Mouse (Mus musculus) ES-Bruce4 (cell line): ENCODE data around the gene Pank2.

Experiments
- CTCF ChIP-seq: IDR thresholded peaks from one replicate; pipeline ENCODE4 v1.8.1; 2011; ENCODE audit warnings: low read depth, low read length
- EP300 ChIP-seq: IDR thresholded peaks from 2 replicates; pipeline ENCODE4 v1.6.1; 2011; ENCODE audit warnings: low read depth, low read length; ENCODE audit not compliant: insufficient read depth
- POLR2A ChIP-seq: IDR thresholded peaks from one replicate; pipeline ENCODE4 v1.8.1; 2011; ENCODE audit warnings: low read length; ENCODE audit not compliant: insufficient read depth

- no peak for TF ChIP-seq CTCF
- no peak for TF ChIP-seq POLR2A
- no peak for TF ChIP-seq EP300
Observed at GRCm38 (mm10) chr2:131242929-131243328, 19.4 kb upstream of the Pank2 start.
